Mouse (Mus musculus): ENCODE results near the gene Brd4. TPM values are rescaled to one million over a fixed set of nuclear protein-coding genes. Genes with fewer than 3 reads are reported as not detected.

Brd4 gene
- polyA plus RNA-seq, 1 experiment from 2014 or later, result 98.2 TPM

Other genes starting within 250 kb of the Brd4 start
- gene Rrp1b, start 248.6 kb downstream of the Brd4 start, polyA plus RNA-seq (2016; fragmentation: Nextera tagmentation; extraction: Ambion mirVana), result 74.5 and 79.1 TPM in 2 replicates
- gene Hsf2bp, start 248.4 kb downstream of the Brd4 start, polyA plus RNA-seq (2016; fragmentation: Nextera tagmentation; extraction: Ambion mirVana), result 0.34 and 0.88 TPM in 2 replicates
- gene Notch3, start 117.9 kb downstream of the Brd4 start, polyA plus RNA-seq (2016; fragmentation: Nextera tagmentation; extraction: Ambion mirVana), result 21.5 and 24.2 TPM in 2 replicates
- gene Ephx3, start 95.2 kb downstream of the Brd4 start, polyA plus RNA-seq (2016; fragmentation: Nextera tagmentation; extraction: Ambion mirVana), result 0.09 TPM in 1 of 2 replicates, not detected in the other
- 151 and 153 TPM in 2 replicates for gene Akap8, start 36.5 kb upstream of the Brd4 start, polyA plus RNA-seq (2016; fragmentation: Nextera tagmentation; extraction: Ambion mirVana)
- 112 and 120 TPM in 2 replicates for gene Akap8l, start 65.9 kb upstream of the Brd4 start, polyA plus RNA-seq (2016; fragmentation: Nextera tagmentation; extraction: Ambion mirVana)
- 30.0 and 37.3 TPM in 2 replicates for gene Wiz, start 104.7 kb upstream of the Brd4 start, polyA plus RNA-seq (2016; fragmentation: Nextera tagmentation; extraction: Ambion mirVana)
- gene Rasal3, start 118.9 kb upstream of the Brd4 start, polyA plus RNA-seq (2016; fragmentation: Nextera tagmentation; extraction: Ambion mirVana), result 0.87 and 1.1 TPM in 2 replicates
- not detected in 2 replicates for gene Pglyrp2, start 139.4 kb upstream of the Brd4 start, polyA plus RNA-seq (2016; fragmentation: Nextera tagmentation; extraction: Ambion mirVana)
- not detected in 2 replicates for gene Cyp4f39, start 168.0 kb upstream of the Brd4 start, polyA plus RNA-seq (2016; fragmentation: Nextera tagmentation; extraction: Ambion mirVana)
- 13.3 and 13.8 TPM in 2 replicates for gene Cyp4f17, start 221.3 kb upstream of the Brd4 start, polyA plus RNA-seq (2016; fragmentation: Nextera tagmentation; extraction: Ambion mirVana)

All from limb, embryonic 12.5 days (tissue).